Mouse (Mus musculus): ENCODE measurements around the gene Dennd6a. TPM values are rescaled to one million over a fixed set of nuclear protein-coding genes. Genes with fewer than 3 reads are reported as not detected.
"Not testable (repeated sequence)": the region's sequence is repeated elsewhere in the genome, so short reads cannot be mapped to it uniquely, and the experiment has no call there.

Dennd6a gene
- total RNA-seq, 2 experiments from 2014 or later: 8.0 to 8.2 TPM

DNA sequence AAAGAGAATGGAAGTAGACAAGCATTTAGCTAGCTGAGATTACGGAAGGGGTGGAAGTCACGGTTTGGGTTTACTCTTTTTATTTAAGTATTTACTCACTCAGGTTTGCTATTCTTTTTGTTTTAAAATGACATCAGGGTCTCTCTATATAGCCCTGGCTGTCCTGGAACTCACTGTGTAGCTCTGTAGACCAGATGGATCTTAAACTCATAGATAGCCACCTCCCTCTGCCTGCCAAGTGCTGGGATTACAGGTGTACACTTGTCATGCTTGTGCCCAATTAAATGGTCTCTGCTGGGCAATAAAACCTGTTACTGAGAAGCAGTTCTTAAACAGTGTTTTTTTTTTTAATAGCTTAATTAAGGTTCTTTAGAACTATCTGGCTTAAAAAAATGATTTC lies 66.3 kb downstream of the Dennd6a start:
- no peak for DNase-seq

DNA sequence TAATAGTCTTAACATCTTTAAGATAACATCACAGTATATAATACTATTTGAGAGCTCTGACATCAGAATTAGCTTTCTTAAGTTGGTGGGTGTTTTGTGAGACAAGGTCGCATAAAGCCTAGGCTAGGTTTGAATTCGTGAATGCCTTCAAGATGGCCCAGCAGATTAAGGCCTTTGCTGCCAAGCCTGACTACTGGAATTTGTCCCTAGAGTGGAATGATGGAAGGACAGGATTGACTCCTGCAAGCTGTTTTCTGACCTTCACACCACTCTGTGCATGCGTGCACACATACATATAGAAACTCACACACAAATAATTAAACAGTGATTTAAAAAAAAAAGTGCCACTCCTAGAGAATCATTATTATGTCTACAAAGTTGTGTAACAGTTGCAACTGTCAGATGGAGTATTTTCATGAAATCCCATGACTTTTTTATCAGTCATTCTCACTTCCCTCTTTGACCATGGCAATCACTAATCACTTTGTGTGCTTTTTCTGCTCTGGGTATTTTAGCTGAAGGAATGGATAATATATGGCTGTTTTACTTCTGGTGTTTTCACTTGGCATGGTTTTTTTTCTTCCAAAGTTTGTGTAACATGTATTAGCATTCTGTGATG lies 69.5 kb downstream of the Dennd6a start:
- no peak for DNase-seq

DNA sequence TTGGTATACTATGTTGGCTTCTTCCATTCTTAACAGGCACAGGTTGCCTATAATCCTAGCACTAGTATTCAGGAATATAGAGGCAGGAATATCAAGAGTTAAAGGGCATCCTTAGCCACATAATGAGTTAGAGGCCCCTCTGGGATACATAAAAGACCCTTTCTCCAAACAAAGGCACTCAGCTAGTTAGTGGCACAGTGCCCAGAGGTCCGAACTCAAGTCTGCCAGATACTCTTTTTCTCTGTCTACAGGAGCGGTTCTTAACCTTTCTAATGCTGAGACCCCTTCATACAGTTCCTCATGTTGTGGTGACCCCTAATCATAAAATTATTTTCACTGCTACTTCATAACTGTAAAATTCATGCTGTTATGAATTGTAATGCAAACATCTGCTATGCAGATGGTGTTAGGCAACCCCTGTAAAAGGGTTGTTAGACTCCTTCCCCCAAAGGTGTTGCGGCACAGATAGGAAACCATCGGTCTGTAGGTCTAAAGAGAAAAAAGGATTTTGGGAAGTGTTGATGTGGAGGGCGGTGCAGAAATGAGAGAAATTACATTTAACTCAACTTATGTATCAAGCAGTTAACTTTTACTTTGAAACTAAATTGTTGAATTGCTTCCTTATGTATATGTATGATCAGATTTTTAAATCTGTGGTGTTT lies 72.5 kb downstream of the Dennd6a start:
- no peak for DNase-seq

DNA sequence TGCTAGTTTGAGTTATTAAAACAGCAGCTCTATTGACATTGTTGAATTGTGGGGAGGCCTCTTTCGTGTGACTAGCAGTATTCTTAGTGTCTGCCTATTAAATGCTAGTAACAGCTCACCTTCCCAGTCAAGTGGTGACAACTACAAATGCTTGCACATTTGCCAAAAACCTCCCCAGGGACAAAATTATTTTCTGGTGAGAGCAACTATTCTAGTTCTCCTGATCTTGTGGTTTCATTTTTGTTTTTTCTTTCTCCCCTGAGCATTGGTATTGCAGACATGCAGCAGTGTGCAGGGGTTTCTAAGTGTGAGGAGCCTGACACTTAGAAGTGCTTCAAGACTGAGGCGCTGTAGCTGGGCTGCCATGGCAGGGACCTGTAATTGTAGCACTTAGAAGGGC lies 74.2 kb downstream of the Dennd6a start:
- DNase-seq: no peak

DNA sequence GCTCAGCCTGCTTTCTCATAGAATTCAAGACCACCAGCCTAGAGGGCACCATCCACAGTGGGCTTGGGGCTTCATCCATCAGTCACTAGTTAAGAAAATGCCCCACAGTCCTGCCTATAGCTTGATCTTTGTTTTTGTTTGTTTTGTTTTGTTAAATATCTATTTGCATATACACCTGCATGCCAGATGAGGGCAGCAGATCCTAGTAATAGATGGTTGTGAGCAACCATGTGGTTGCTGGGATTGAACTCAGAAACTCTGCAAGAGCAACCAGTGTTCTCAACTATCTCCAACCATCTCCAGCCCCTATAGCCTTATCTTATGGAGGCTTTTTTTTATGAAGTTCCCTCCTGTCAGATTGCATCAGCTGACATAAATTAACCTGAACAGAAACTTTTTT lies 78.2 kb downstream of the Dennd6a start:
- DNase-seq: no peak

DNA sequence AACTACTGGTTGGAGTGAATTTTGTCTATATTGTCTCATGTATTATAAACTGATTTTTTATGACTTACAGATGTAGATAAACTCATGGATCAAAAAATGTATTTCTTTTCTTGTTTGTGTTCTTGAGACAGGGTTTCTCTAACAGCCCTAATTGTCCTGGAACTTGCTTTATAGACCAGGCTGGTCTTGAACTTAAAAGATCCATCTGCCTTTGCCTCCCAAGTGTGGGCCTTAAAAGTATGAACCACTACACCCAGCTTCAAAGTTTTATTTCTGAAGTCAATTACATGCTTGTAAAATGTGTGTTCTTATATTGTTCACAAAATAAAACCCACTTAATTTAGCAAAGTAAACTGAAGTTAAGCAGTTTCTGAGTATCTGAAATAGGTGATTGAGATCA lies 84.5 kb downstream of the Dennd6a start:
- DNase-seq: no peak

DNA sequence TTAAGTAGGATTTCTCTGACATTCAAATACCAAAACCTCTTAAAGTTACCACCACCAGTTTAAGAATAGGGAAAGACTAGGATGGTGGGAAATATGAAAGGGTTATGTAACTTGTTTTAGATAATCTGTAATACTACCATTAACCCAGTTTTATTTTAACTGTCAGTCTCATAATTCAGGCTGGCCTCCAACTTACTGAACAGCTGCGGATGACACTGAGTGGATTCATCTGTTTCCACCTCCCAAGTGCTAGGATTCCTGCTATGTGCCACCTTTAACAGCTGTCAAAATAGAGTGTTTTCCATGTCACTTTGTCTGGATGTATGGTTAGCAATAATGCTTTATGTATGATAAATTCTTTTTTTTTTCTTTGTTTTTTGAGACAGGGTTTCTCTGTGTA lies 86.6 kb downstream of the Dennd6a start:
- no peak for DNase-seq

DNA sequence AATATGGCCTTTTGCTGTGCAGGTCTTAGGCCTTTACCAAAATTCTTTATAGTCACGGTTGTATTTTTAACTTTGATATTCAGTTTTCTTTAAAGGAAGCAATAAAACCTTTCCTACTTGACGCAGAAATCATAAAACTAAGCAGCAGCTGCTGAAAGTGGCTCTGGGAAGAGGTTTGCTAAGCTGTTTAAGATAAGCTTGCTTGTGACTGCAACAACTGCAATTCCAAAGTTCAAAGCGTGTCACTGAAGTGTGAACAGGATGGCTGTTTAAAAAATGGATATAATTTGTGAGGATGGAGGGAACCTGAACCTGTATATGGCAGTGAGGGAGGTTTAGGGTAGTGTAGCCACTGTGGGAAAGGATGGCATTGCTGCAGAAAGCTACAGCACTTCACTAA lies 88.4 kb downstream of the Dennd6a start:
- no peak for DNase-seq

DNA sequence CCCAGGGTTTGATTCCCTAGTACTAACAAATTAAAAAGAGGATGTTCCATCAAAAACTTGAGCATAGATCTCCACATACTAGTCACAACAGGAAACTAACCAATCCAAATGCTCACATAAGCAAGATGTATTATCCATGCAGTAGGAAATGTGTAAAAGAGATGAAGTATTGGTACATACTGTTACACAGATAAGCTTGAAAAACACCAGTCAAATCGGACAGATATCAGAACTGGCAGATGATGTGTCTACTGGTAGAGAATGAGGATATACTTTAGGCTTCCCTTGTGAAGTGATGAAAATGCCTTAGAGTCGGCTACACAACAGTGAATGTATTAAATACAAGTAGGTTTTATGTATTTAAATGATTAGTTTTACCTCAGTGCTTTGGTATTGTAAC lies 88.8 kb downstream of the Dennd6a start:
- DNase-seq: no peak

DNA sequence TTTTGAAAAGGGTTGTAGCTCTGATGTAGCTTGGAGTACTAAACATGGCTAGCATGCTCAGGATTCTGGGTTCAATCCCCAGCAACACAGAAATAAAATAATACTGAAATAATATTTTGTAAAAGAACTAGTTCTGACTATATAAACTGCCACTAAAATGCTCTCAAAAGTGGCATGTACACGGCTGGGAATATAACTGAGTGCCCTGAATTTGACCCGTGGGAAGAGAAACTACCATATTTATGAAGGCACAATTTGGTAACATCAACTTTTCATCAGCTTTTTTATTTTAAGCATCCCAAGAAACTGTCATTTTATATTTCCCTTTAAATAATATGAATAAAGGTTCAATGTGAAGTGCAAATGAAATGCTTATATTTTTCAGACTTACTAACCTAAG lies 90.2 kb downstream of the Dennd6a start:
- no peak for DNase-seq

DNA sequence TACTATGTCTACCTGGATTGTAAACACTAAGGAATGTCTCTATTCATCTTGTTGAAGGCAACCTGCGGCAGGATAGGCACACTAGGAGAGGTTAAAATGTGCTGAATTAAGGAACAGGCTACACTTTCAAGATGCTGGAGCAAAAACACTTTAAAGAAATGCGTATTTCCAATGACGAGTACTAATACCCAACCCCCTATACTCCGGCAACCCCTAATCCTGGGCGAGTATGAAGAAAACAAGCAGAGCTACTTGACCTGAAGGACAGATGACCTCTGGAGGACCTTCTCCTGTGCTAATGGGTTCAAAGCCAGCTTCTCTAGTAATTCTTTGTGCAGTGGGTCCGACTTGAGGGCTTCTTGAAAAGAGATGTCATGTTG lies 94.3 kb downstream of the Dennd6a start:
- DNase-seq: no peak

DNA sequence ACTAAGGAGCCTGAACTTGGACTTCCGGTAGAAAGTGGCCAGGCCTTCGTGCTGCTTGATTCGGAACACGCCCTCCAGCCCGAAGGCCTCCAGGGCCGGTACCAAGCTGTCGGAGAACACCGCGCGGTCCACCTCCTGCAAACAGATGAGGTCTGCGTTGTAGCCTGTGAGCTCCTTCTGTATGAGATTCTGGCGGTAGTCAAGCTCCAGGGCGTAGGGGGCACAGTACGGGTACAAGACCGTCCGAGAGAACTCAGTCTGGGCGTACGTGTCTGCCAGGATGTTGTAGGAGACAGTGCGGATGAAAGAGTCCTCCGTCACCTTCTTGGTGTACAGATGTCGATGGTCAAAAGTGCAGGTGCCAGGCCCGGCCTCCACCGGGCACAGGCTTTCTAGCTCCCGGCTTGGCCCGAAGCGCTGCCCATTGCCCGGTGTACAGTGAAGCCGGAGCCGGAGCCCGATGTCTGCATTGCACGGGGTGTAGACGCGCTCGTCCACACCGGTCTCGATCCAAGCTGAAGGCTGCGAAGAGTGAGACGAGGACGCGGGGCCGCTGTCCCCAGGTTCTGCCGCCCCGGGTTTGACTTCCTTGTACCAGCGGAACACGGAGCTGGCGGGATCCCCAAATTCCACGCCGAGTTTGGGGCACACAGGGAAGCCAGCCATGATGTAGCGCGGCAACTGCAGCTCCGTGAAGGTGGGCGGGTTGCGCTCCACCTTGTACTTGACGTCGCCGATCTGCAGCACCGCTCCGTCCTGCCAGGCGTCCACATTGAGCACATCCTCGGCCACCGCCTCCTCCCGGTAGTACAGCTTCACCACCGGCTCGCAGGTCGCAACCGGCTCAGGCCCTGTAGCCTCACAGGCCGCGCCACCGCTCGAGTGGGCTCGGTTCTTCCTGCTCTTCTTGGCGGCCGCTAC lies 95.0 kb downstream of the Dennd6a start:
- DNase-seq: peak; percentile 20

DNA sequence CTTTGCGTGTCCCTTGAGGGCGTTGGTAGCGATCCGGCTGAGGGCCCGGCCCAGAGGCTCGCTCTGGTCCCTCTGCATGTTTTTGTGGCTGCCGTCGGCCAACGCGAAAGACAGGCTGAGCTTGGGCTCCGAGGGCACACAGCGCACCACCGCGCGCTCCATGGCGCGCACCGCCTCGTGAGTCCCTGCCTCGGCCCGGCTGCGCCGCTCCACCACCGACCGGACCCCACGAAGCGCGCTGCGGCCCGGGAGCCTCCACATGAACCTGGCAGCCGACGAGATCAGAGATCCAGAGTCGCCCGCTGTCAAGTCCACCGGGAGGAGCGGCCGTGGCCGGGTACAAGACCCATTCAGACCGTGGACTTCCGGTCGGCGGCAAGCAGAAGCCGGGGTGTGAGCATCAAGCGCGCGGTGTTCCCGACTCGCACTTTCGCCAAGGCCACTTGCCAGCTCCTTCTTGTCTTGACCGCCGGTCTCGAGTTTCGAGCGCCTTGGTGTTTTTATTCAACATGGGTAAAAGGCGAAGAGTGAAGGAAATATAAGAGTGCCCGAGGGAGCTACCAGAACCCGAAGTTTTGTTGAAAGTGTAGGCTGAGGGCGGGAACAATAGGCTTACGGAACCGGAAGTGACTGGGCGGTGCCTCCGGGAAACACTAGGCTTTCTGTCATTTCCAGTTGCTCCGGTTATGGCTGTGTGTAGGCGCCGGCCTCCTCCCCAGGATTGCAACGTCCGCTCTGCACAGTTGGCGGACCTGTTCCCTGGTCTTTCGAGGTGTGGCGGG lies 95.8 kb downstream of the Dennd6a start, which contains the start of gene Pde12:
Gene Pde12, minus strand, starts transcription at position 592 of the 782 bp plus-strand sequence.
- peak; percentile 81 for DNase-seq

DNA sequence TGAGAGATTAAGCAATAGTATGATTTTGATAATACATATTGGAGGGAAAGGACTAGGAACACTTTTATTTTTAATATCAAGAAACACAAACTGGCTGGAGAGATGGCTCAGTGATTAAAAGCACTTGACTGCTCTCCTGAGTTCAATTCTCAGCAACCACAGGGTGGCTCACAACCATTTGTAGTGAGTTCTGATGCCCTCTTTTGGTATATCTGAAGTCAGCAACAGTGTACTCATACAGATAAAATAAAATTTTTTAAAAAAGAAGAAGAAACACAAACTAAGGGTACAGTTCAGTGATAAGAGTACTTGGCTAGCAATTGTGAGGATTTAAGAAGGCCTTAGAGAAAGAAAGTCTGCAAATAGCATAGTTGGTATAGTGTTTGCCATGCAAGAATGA lies 97.3 kb downstream of the Dennd6a start:
- no peak for DNase-seq

DNA sequence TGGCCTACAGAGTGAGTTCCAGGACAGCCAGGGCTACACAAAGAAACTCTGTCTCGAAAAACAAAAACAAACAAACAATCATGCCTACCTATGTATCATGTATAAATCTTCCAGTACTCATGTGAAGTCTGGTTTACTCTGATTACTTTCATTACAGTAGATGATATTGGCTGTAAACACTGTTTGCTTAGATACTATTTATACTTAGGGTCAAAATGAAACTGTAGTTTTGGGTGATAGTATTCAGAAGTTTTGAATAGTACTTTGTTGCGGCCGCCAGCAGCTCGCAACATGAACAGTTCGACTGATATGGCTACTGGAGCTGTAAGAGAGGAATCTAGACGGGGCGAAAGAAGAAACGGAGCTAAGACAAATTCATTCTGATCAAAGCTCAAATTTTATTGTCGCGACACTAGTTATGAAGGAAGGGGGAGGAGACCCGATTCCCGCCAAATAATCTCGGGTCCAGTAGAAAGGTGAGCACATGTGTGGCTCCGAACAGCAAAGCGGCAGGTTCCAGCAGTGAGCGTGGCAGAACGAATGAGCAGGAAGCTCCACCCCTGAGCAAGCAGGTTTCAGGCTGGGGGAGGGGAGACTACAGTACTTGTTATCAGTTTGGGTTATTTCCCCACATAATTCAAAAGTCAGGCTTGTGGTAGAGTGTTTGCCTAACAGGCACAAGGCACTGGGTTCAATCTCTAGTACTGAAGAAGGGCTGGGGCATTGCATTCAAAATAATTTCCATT lies 98.4 kb downstream of the Dennd6a start:
- DNase-seq: not testable (repeated sequence)

DNA sequence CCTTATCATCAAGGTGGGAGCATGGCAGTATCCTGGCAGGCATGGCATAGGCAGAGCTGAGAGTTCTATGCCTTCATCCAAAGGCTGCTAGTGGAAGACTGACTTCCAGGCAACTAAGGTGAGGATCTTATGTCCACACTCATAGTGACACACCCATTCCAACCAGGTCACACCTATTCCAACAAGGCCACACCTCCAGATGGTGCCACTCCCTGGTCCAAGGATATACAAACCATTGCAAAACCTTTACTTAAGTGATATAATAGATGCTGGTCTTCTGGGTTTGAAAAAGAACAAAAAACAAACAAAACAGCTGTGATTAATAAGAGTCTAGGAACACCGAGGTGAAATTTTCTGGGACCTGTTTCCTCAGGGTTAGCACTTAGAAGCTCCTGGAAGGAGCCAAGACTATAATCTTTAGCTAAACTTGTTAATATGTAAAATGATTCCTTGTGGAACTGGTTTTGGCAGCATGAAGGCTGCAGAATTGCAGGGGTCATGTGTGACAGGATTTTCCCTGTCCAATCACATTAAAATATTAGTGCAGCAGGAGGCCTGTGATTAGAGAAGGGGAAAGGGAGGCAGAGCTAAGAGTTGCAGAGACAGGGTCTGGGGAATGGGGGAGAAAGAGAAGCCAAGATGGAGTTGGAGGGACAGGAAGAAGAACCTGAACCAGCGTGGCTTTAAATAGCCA lies 101.0 kb downstream of the Dennd6a start:
- not testable (repeated sequence) for DNase-seq

DNA sequence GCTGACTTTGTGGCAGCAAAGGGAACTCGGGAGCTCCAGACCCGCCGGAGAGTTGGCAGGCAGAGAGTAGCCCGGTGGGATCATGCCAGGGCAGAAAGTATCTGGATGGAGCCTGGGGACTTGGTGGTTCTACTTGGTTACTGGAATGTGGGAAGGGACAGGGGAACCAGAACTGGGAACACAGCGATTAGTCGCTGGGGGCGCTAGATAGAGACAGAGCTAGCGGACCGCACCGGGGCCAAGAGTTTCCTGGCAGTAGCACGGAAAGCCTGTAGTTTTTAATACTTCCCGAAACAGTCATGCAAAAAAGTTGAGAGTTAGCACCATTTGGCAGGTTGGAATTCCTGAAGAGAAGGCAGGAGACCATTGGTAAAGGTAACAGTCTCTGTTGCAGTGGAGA lies 101.7 kb downstream of the Dennd6a start:
- DNase-seq: peak; percentile 9

DNA sequence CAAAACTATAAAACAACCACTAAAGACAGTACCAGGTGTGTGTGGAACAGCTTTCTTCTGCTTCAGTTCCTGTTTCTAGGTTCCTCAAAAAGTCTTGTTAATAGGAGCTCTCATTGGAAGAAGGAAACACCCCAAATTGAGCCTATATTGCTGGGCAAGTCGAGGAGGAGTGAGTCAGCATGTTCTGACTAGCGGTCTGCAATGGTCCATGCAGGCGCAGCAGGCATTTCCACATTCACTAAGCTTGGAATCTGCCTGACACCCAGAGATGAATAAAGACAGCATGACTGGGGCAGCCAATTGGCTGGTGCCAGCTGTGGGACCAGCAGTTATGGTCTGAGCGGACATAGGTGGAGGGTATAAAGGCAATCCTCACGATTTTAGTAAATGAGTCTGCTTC lies 102.1 kb downstream of the Dennd6a start:
- DNase-seq: no peak
